Mouse (Mus musculus) left cerebral cortex, adult 8-10 months (tissue): ENCODE results near the gene Kat5. TPM values are rescaled to one million over a fixed set of nuclear protein-coding genes. Genes with fewer than 3 reads are reported as not detected.

Experiments
- DNase-seq, 2 experiments: peaks; one replicate each; pipeline ENCODE4 v3.0.0; 2022; ENCODE audit warnings: low spot score in 2 of 2
- total RNA-seq, 4 experiments: library from RNA; stranded (reverse); gene quantifications; 2 replicates each; pipeline ENCODE4 v1.2.4; 2022

Gene Kat5
- 100 to 1,000 TPM in 1 of 4 experiments, 10 to 100 TPM in 3; 87.3 to 115 (median 97.0) TPM for total RNA-seq

DNA sequence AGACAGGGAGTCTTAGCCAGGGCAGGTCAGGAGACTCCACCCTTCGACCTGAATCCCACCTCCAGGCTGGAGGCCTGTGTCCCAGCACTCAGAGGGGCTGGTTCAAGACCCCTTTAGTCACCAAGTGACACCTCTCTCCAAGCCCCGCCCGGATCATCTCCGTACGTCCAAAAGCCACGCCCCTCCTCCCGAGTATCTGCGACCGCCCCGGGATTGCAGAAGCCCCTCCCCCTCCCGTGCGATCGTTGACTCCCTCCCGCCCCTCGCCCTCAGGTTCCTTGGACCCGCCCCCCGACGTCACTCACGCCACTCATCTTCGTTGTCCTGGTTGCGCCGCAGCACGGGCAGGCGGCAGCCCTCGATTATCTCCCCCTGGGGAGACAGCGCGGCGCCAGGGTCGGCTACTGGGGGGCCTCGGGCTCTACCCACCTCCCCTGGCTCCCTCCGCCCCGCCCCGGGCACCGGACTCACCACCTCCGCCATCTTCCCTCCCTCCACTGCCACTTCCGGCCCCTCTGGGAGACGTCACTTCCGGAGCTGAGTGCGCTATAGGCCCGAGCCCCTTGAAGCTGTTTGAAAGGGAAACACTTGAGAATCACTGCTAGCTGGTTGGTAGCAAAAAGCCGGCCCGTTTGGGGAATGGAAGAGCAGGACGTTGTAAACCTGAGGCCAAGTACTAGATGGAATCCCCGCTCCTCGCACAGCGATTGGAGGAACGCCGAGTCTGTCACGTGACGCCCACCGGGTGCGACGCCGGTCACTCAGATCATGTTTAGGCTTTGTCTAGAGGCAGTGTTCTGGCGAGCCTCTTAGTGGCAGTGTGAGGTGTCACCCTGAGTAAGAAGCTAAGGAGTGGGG lies at the start of gene Kat5:
Gene Kat5 (minus strand): TSS at position 691 of the 858 bp plus-strand sequence.
- DNase-seq, result peak; percentile 85 to 97

DNA sequence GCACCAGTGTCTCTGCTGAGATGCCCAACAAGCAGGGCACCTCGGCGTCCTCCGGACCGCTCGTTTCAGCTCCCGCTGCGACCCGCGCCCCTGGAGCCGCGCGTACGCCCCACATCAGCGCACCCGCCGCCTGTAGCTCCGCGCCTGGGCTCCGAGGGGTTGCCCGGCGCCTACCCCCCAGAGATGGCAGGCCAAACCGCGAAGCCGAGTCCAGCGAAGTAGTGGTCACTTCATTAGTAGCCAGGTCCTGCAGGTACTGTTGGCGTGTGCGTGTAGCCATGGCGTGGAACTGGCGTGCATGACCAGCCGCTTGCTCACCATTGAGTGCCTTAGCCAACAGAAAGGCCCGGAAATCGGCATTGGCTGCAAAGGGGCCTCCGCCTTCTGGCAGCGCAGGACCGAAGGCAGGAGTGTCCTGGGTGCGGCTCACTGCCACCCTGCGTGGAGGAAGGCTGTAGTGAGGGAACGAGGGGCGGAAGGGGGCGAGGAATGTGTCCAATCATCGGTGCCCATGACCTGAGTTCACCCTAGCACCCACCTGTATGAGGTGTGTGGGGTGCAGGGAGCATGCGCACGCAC lies 44.8 kb upstream of the Kat5 start:
- no peak for DNase-seq

DNA sequence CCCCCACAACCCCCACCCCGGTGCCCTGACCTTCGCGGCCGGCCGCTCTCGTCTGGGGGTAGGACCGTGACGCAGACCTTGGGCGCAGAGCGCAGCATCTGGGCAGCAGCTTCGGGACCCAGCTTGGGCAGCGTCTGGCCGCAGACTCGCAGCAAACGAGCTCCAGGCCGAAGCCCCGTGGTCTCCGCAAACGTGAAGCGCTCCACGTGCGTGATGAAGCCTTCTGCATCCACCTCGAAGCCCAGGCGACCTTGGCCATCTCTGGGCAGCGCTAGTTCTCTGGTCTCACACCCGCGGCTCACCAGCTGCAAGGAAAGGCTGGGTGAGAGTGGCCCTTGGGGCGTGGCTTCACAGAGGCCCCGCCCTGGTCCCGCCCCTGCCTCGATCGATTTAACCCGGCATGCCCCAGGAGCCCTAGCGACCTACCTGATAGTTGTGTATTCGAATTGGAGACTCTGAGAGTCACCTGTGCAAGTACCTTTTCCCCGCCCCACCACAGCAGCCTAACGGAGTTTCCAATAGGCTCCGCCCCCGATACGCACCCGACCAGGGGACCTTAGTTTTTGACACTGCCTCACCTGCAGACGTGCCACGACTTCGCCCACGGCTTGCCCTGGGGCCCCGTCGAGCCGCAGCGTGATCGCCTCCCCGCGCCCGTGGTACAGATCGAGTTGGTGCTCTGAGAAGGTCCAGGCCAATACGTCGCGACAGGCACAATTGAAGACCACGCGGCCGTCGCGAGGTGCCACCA lies 44.1 kb upstream of the Kat5 start:
- no peak for DNase-seq

DNA sequence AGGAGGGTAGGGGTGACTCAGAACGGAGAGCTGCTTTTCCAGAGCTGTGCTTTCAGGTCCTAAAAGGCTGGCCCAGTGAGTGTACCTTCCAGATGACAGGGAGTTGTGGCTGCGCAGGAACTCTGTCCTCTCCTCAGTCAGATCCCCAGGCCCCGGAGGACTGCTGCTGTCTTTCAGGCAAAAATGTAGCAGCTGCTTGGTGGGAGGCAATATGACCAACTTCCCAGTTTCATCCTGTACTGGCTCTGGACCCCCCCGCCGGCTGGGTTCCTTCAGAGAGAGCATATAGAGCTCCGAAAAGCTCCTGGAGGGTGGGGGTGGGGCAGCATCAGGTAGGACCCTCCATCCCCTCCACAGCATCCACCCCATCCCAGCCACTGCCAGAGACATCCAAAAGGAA lies 42.5 kb upstream of the Kat5 start:
- no peak for DNase-seq

DNA sequence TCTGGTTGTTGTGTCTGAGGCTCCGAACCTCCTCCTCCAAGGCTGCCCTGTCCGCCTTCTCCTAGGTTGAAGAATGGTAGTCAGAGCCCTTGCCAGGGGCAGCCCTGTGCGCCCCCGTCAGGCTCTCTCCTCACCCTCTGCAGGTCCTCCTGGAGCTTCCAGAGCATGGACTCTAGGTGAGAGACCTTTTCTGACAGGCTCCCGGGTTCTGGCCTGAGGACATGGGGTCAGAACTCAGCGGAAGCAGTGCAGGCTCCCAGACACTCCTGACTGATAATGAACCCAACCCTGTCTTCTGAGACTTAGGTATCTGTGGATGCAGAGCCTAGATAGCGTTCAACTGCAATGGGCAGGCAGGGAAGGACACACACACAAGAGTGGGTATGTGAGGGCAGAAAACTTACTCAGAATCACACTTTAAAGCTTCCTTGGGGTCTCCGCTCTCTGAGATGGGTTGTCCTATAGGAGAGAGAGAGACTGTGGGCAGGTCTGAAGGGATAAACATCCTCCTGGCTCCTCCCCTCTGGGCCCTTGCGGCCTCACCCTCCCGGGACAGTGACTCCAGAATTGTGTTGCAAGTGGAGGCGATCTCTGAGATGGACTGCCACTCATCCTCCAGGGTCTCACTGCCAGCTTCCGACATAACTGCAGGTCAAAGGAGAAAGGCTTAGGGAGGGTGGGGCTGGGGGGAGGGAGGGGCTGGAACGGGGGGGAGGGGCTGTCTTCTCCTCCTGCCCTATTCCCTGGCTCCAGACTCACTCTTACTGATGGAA lies 41.7 kb upstream of the Kat5 start:
- DNase-seq, result no peak

DNA sequence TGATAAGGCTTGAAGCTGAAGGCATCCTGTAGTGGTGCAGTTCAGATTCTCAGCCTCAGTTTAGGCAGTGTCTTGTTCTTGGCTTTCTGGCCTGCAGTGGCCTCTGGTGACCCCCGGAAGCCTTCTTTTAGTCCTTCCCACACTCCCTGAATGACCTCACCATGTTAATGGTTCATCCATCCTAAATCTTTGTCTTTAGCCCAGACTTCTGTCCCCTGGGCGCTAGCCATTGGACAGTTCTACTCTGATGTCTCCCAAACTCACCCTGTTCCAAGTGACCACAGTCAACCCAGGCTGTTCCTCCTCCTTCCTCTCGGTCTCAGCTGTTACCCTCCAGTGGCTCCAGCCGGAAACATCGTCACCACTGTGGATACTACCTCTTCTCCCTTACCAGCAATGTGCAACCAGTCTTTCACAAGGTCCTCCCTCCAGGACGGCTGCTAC lies 39.3 kb upstream of the Kat5 start:
- DNase-seq, result no peak

DNA sequence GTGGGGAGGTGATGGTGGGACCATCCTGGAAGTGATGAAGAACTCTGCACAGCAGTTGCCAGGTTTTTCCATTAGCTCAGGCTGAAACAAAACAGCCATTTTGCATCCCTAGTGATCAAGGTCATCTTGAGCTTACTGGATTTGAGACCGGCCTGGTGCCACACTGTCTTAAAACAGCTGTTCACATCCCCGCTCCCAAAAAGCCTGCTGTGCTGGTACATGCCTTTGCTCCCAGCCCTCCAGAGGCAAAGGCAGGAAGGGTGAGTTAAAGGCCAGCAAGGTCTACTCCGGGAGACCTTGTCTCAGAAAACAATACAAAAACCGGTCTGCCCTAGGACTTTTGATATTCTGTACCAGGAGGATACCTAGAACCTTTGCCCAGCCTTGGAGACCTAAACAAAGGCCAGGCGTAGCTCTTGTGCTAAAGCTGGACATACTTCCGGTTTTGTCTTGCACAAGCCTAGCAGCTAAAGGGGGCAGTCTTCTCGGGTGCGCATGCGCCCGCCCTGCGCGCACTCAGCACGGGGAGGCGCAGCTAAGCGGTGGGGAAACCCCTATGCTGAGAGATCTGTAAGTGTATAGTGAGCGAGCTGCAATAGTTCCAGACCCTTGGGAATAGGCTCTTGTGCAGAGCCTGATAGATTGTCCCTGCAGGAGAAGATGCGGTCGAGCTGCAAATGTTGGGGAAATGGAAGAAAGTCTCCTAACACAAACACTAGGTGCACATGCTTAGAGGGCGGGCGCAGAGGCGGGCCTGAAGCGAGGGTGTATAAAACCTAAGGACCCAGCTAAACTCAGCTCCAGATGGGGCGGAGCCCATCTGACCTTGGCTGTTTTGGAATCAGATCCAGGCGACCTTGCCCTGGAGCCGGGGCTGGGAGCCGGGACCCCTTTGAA lies 38.6 kb upstream of the Kat5 start:
- DNase-seq, result peak; percentile 62 to 71

DNA sequence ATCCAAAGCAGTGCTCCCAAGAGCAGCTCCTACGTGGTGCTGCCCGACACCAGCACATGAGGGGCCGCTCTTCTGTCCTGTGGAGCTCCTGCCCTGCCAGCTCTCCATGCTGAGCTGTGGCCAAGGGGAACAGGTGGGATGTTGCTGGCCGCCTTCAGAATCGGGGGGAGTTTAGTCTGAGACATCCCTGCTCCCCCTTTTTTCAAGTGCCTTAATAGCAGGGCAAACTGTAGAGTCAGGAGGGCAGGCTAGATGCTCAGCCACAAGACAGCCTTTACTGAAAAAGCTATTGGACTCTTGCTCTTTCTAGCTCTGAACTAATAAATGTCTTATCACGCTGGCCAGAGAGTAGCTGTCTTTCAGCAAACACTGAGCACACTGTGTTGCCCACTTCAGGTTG lies 37.8 kb upstream of the Kat5 start:
- no peak for DNase-seq

DNA sequence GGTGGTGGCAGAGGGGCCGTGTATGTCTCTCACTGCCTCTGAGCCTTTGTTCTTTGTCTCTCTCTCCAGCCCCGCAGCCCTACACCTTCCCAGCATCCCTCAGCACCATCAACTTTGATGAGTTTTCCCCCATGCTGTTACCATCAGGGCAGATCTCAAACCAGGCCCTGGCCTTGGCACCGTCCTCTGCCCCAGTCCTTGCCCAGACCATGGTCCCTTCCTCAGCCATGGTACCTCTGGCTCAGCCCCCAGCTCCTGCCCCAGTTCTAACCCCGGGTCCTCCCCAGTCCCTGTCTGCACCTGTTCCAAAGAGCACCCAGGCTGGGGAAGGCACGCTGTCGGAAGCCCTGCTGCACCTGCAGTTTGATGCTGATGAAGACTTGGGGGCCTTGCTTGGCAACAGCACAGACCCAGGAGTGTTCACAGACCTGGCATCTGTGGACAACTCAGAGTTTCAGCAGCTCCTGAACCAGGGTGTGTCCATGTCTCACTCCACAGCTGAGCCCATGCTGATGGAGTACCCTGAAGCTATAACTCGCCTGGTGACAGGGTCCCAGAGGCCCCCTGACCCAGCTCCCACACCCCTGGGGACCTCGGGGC lies 36.8 kb upstream of the Kat5 start:
- DNase-seq, result no peak

DNA sequence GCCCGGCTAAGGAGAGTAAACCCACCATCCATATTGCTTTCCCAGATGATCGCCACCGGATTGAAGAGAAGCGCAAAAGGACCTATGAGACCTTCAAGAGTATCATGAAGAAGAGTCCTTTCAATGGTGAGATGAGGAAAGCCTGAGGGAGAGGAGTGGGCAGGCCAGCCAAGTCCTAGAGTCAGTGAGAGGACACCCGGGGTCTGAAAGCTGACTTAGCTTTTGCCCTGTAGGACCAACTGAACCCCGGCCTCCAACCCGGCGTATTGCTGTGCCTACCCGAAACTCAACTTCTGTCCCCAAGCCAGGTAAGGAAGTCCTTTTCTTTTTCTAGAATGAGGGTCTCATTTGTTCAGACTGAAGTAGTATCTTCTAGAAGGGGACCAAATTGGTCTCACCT lies 35.2 kb upstream of the Kat5 start:
- DNase-seq, result no peak

DNA sequence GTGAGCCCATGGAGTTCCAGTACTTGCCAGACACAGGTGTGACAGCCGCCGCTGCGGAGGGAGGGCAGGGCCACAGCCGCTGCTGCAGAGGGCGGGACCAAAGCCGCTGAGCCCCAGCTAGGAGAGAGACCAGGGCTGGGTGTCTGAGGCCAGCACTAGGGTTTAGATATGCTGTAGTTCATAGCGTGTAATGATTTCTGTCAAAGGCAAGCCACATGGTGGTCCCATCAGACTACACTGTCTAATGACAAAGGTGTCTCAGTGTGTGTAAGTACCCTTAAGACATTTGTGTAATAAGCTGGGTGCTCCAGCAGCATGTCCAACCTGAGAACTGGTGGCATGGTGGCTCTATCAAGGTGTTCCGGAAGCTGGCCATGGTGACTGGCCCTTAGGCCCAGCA lies 31.6 kb upstream of the Kat5 start:
- DNase-seq, result no peak

DNA sequence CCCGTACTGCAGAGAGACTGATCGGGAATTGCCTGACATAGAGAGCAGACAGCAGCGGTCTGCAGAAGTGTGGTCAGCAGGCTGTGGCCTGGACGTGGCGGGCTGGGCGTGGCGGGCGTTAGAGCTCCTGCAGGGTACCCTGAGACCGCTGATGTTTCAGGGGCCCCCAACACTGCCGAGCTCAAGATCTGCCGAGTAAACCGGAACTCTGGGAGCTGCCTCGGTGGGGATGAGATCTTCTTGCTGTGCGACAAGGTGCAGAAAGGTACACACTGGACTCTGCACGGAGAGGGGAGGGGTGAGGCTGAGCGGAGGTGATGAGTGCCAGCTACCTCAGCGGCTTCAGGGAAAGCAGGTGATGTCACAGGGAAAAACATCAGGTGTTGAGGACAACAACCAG lies 31.0 kb upstream of the Kat5 start:
- DNase-seq, result no peak

DNA sequence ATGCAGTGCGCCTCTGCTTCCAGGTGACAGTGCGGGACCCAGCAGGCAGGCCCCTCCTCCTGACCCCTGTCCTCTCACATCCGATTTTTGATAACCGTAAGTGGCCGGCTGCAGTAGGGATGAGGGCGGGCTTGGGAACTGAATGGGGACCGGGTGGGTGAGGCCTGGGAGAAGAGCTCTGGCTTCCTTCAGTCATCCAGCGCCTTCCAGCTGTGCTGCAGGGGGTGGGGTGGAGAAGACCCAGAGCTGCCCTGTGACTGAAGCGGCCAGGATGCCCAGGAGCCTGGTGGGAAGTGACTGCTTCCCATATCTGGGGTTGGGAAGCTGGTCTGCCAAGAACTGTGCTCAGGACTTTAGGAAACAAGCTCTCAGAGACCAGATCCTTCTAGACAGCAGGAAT lies 30.3 kb upstream of the Kat5 start:
- DNase-seq, result no peak

DNA sequence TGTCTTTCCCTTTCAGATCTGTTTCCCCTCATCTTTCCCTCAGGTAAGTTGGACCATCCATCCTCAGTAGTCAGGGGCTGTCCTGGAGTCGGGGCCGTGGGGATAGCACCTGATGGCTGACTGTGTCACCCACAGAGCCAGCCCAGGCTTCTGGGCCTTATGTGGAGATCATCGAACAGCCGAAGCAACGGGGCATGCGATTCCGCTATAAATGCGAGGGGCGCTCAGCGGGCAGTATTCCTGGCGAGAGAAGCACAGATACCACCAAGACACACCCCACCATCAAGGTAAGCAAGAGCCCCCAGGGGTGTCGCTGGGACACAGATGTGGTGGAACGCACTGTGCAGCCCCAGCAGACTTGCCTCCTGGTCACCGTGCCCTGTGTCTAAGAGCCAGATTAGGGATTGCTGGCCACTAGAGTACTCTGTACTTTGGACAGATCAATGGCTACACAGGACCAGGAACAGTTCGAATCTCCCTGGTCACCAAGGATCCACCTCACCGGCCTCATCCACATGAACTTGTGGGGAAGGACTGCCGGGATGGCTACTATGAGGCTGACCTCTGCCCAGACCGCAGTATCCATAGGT lies 28.5 kb upstream of the Kat5 start:
- DNase-seq, result no peak

DNA sequence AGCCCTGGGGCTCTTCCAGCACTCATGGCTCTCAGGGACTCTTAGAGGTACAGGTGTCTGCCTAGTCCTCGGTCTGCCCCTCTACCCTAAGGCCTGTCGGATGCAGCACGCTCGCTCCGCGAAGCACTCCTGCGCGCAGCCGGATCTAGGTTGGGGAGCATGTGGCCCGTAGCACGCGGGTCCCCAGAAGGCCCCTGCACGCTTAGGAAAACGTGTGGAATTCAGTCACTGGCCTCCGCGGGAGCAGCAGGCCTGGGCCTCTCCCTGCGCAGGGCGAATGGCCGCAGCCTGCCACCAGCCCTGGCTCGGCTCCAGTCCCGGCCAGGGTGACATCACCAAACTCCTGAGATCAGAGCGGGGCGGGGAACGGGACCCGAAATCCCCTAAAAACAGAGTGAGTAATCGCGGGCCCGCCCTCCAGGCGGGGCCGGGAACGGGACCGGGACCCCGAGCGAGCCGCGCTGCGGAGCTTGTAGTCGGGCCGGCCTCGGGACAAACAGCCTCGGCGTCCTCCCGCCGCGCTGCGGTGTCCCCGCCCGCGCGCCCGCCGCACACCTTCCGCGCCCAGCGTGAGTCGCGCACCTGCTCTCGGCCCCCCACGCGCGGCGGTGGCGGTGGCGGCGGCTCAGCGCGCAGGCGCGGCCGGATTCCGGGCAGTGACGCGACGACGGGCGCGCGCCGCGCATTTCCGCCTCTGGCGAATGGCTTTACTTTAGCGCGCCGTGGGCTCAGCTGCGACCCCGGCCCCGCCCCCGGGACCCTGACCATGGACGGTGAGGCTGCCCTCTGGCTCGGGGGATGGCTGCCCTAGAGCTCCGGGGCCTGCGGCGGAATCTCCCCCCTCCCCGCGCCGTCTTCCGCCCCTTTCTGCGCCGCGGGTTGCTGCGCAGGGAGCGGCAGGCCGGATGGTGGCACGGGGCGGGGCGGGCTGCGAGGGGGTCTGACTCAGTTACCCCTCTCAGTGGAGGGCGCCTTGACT lies 27.3 kb upstream of the Kat5 start, which contains the start of gene Rela:
Gene Rela (plus strand): TSS at position 415 of the 979 bp plus-strand sequence.
- peak; percentile 84 to 85 for DNase-seq

DNA sequence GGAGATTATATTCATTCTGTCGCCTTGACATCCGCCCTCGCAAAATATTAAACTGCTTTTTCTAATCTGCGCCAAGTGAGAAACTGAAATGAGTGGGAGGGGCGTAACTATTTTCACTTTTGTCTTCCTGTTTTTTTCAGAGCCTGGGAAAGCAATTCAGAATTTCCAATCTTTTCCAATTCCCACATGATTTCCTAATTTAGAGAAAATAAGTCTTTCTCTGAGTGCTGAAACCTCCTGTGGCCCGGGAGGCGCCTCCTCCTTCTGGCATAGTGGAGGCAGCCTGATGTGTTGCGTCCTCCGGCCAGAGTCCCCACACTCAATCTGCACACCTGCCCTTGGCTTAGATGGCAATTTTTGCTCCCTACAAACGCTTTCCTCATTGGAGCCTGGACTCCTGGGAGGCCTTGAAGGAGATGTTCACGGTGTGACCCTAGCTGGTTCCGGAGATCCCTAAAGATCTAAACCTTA lies 26.6 kb upstream of the Kat5 start:
- peak in 1 of 2 experiments; percentile 43 for DNase-seq

DNA sequence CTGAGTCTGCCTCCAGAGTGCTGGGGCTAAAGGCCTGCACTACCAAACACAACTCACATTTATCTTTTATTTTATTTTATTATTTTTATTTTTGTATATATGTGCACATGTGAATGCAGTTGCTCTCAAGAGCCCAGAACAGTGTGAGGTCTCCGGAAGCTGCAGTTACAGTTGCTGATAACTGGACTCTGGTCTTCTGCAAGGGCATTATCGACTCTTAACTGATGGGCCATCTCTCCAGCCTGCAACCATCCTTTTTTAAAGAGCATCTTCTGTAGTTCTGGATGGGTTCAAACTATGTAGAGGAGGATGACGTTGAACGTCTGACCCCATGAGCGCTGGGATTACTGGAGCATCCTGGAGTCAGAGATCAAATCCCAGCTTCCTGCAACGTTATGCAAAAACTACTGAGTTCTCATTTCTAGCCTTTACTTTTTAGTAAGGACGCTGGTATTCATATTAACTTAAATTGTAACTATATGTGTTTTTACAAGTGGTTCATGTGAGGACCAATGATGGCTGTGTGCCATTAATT lies 26.1 kb upstream of the Kat5 start:
- no peak for DNase-seq

DNA sequence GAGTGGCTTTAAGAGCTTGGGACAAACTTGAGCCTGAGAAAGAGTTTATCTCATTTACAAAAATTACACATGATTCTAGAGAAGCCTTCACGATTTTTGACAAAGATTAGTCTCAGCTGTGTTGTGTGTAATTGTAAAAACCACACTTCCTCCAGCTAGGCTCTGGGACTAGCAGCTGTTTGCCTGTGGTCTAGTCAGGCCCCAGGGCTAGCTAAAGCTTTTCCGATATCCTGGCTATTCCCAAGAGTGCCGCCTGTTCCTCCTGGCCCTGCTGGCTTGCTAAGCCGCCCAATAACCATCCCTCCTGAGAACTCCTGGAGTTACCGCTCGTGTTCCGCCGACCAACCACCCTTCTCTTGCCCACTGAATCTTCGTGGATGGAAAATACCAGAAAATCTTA lies 22.1 kb upstream of the Kat5 start:
- DNase-seq, result no peak
